Mouse (Mus musculus) urinary bladder, postnatal 14 days (tissue): ENCODE measurements around the gene A630001G21Rik.
A peak's percentile ranks its signal among the peaks of the same experiment; 100 is the strongest.
"Not testable (repeated sequence)": the region's sequence is repeated elsewhere in the genome, so short reads cannot be mapped to it uniquely, and the experiment has no call there.

Experiments
- DNase-seq: peaks from one replicate; pipeline ENCODE4 v3.0.0; 2021; ENCODE audit warnings: low spot score

Gene A630001G21Rik

GRCm38 (mm10) chr1:85778436-85778835 lies at the start of gene A630001G21Rik:
TSS of gene A630001G21Rik (minus strand) at chr1:85778643.
- no peak for DNase-seq

GRCm38 (mm10) chr1:85827166-85827565 lies 48.7 kb upstream of the A630001G21Rik start:
- no peak for DNase-seq

- DNase-seq: no peak
Observed at GRCm38 (mm10) chr1:85824905-85825304, 46.5 kb upstream of the A630001G21Rik start.

- no peak for DNase-seq
Observed at GRCm38 (mm10) chr1:85822239-85822638, 43.8 kb upstream of the A630001G21Rik start.

- no peak for DNase-seq
Observed at GRCm38 (mm10) chr1:85819695-85820094, 41.3 kb upstream of the A630001G21Rik start.

GRCm38 (mm10) chr1:85818121-85818520 lies 39.7 kb upstream of the A630001G21Rik start:
- DNase-seq: no peak

GRCm38 (mm10) chr1:85814213-85814612 lies 35.8 kb upstream of the A630001G21Rik start:
- not testable (repeated sequence) for DNase-seq

GRCm38 (mm10) chr1:85810787-85811186 lies 32.3 kb upstream of the A630001G21Rik start:
- DNase-seq: no peak

- no peak for DNase-seq
Observed at GRCm38 (mm10) chr1:85810343-85810742, 31.9 kb upstream of the A630001G21Rik start.

GRCm38 (mm10) chr1:85809256-85809655 lies 30.8 kb upstream of the A630001G21Rik start:
- DNase-seq: no peak

- no peak for DNase-seq
Observed at GRCm38 (mm10) chr1:85804551-85804950, 26.1 kb upstream of the A630001G21Rik start.

GRCm38 (mm10) chr1:85802517-85802916 lies 24.1 kb upstream of the A630001G21Rik start:
- DNase-seq: no peak

GRCm38 (mm10) chr1:85799776-85800175 lies 21.3 kb upstream of the A630001G21Rik start:
- no peak for DNase-seq

GRCm38 (mm10) chr1:85795196-85795595 lies 16.8 kb upstream of the A630001G21Rik start:
- no peak for DNase-seq

GRCm38 (mm10) chr1:85794106-85794771 lies 15.8 kb upstream of the A630001G21Rik start:
- peak; percentile 66 for DNase-seq

GRCm38 (mm10) chr1:85793208-85794105 lies 15.0 kb upstream of the A630001G21Rik start, which contains the start of gene Cab39:
TSS of gene Cab39 (plus strand) at chr1:85793441.
- peak; percentile 86 for DNase-seq

GRCm38 (mm10) chr1:85791476-85791875 lies 13.0 kb upstream of the A630001G21Rik start:
- no peak for DNase-seq

- DNase-seq: no peak
Observed at GRCm38 (mm10) chr1:85790565-85790964, 12.1 kb upstream of the A630001G21Rik start.

- no peak for DNase-seq
Observed at GRCm38 (mm10) chr1:85779428-85780180, 1.2 kb upstream of the A630001G21Rik start.

GRCm38 (mm10) chr1:85779012-85779411 lies 569 bp upstream of the A630001G21Rik start:
- no peak for DNase-seq

- no peak for DNase-seq
Observed at GRCm38 (mm10) chr1:85776154-85776553, 2.3 kb downstream of the A630001G21Rik start.

- peak; percentile 57 for DNase-seq
Observed at GRCm38 (mm10) chr1:85775136-85775535, 3.3 kb downstream of the A630001G21Rik start.
